Mouse (Mus musculus) CH12.LX (cell line): ENCODE measurements around the gene Vmo1. TPM values are rescaled to one million over a fixed set of nuclear protein-coding genes. Genes with fewer than 3 reads are reported as not detected.

Source experiments
- DNase-seq: peaks from one replicate; pipeline ENCODE4 v3.0.0-alpha.2; 2013; ENCODE audit errors: extremely low read depth
- H3K27ac ChIP-seq: 2 replicates; pipeline ENCODE4 v1.5.1; 2012; ENCODE audit warnings: low read depth, mild to moderate bottlenecking, control low read depth, moderate library complexity; ENCODE audit not compliant: insufficient read depth
- H3K27me3 ChIP-seq: replicated peaks from 2 replicates; pipeline ENCODE3; 2012; ENCODE audit warnings: inconsistent platforms
- H3K36me3 ChIP-seq, 2 experiments: replicated peaks in 1 of 2; 2 replicates each; pipeline versions ENCODE3 to v1.6.1; 2012; ENCODE audit warnings: inconsistent platforms in 1 of 2, low read length in 1 of 2, mild to moderate bottlenecking in 1 of 2, mixed read lengths in 1 of 2, moderate library complexity in 1 of 2; ENCODE audit not compliant: control insufficient read depth in 1 of 2, insufficient read depth in 1 of 2
- H3K4me1 ChIP-seq, 2 experiments: 2 replicates each; pipeline ENCODE4 v1.6.1; 2012; ENCODE audit warnings: inconsistent platforms in 1 of 2, moderate library complexity in 1 of 2; ENCODE audit not compliant: insufficient read depth in 2 of 2, control insufficient read depth in 1 of 2
- H3K4me2 ChIP-seq: 2 replicates; pipeline ENCODE4 v1.6.1; 2012; ENCODE audit warnings: low read depth, mild to moderate bottlenecking, control low read depth; ENCODE audit not compliant: poor library complexity, insufficient read depth, severe bottlenecking
- H3K4me3 ChIP-seq, 3 experiments: fragments of 150-350 bp in 1 of 3; sonication (generic) in 1 of 3; replicated peaks in 1 of 3; 2 replicates each; pipeline versions ENCODE3 to v1.5.1; 2011 to 2012; ENCODE audit warnings: low read depth in 2 of 3, low read length in 2 of 3, mild to moderate bottlenecking in 2 of 3, moderate library complexity in 2 of 3, control low read depth in 1 of 3, improper control_type of control experiment in 1 of 3, inconsistent platforms in 1 of 3, mixed read lengths in 1 of 3; ENCODE audit not compliant: poor library complexity in 1 of 3
- H3K79me2 ChIP-seq: replicated peaks from 2 replicates; pipeline ENCODE4 v1.6.1; 2012; ENCODE audit warnings: mild to moderate bottlenecking, moderate library complexity; ENCODE audit not compliant: control insufficient read depth, poor library complexity, insufficient read depth, severe bottlenecking; ENCODE audit errors: extremely low read depth
- H3K9ac ChIP-seq: 2 replicates; pipeline ENCODE4 v1.6.1; 2012; ENCODE audit warnings: low read depth, mild to moderate bottlenecking, control low read depth, moderate library complexity; ENCODE audit not compliant: insufficient read depth
- H3K9me3 ChIP-seq: replicated peaks from 2 replicates; pipeline ENCODE3; 2012; ENCODE audit warnings: low read length, inconsistent platforms, mixed read lengths
- BHLHE40 ChIP-seq: IDR thresholded peaks from 2 replicates; pipeline ENCODE4 v1.6.1; 2011; ENCODE audit warnings: mild to moderate bottlenecking, low read depth, low read length, improper control_type of control experiment
- CHD1 ChIP-seq: IDR thresholded peaks from 2 replicates; pipeline ENCODE4 v1.6.1; 2012; ENCODE audit warnings: low read depth, low read length, improper control_type of control experiment, inconsistent platforms
- CTCF ChIP-seq, 2 experiments: IDR thresholded peaks in 1 of 2; conservative IDR thresholded peaks in 1 of 2; 2 replicates each; pipeline ENCODE4 v1.5.1; 2011 to 2012; ENCODE audit warnings: low read depth in 2 of 2, low read length in 2 of 2, improper control_type of control experiment in 1 of 2, inconsistent platforms in 1 of 2, mild to moderate bottlenecking in 1 of 2, moderate library complexity in 1 of 2
- ELF1 ChIP-seq: IDR thresholded peaks from 2 replicates; pipeline ENCODE4 v1.6.1; 2014; ENCODE audit warnings: low read depth, mild to moderate bottlenecking, inconsistent platforms, low read length, improper control_type of control experiment
- EP300 ChIP-seq: IDR thresholded peaks from 2 replicates; pipeline ENCODE4 v1.6.1; 2011; ENCODE audit warnings: low read length, improper control_type of control experiment
- HCFC1 ChIP-seq: IDR thresholded peaks from 2 replicates; pipeline ENCODE4 v1.6.1; 2012; ENCODE audit warnings: low read depth, mild to moderate bottlenecking, inconsistent platforms, low read length, improper control_type of control experiment
- MAX ChIP-seq: IDR thresholded peaks from 2 replicates; pipeline ENCODE4 v1.6.1; 2011; ENCODE audit warnings: low read length, improper control_type of control experiment
- MAZ ChIP-seq: IDR thresholded peaks from 2 replicates; pipeline ENCODE4 v1.6.1; 2012; ENCODE audit warnings: low read depth, mild to moderate bottlenecking, inconsistent platforms, low read length, improper control_type of control experiment, moderate library complexity
- MXI1 ChIP-seq: IDR thresholded peaks from 2 replicates; pipeline ENCODE4 v1.6.1; 2011; ENCODE audit warnings: mild to moderate bottlenecking, low read depth, low read length, improper control_type of control experiment
- MYC ChIP-seq: IDR thresholded peaks from 2 replicates; pipeline ENCODE4 v1.6.1; 2011; ENCODE audit warnings: low read depth, mild to moderate bottlenecking, improper control_type of control experiment, low read length
- NELFE ChIP-seq: IDR thresholded peaks from 2 replicates; pipeline ENCODE4 v1.6.1; 2011; ENCODE audit warnings: low read depth, low read length, improper control_type of control experiment
- PAX5 ChIP-seq: IDR thresholded peaks from 2 replicates; pipeline ENCODE4 v1.6.1; 2012; ENCODE audit warnings: low read length, inconsistent platforms, mixed read lengths
- POLR2A ChIP-seq: IDR thresholded peaks from 2 replicates; pipeline ENCODE4 v1.6.1; 2011; ENCODE audit warnings: low read depth, mild to moderate bottlenecking, improper control_type of control experiment, low read length
- RAD21 ChIP-seq: IDR thresholded peaks from 2 replicates; pipeline ENCODE4 v1.6.1; 2011; ENCODE audit warnings: low read depth, mild to moderate bottlenecking, low read length, improper control_type of control experiment, moderate library complexity
- SIN3A ChIP-seq: IDR thresholded peaks from 2 replicates; pipeline ENCODE4 v1.6.1; 2012; ENCODE audit warnings: low read length, improper control_type of control experiment, inconsistent platforms
- TCF12 ChIP-seq: IDR thresholded peaks from 2 replicates; pipeline ENCODE4 v1.6.1; 2014; ENCODE audit warnings: low read depth, mild to moderate bottlenecking, inconsistent platforms, low read length, improper control_type of control experiment
- UBTF ChIP-seq: IDR thresholded peaks from 2 replicates; pipeline ENCODE4 v1.6.1; 2012; ENCODE audit warnings: low read depth, mild to moderate bottlenecking, inconsistent platforms, low read length, improper control_type of control experiment, moderate library complexity
- USF2 ChIP-seq: conservative IDR thresholded peaks from 2 replicates; pipeline ENCODE4 v1.6.1; 2011; ENCODE audit warnings: low read depth, low read length, improper control_type of control experiment
- dilution Hi-C: fragments of 300-500 bp; cut with MboI; formaldehyde crosslinking; loops from 2 replicates; pipeline ENCODE4 v1.14.3; 2020; ENCODE audit warnings: low sequenced_read_pairs; ENCODE audit not compliant: extremely low pct_unique_long_range_greater_than_20kb, extremely low pct_ligation_motif_present
- in situ Hi-C: fragments of 300-500 bp; cut with MboI; formaldehyde crosslinking; loops from 3 replicates; pipeline ENCODE4 v1.14.3; 2019; ENCODE audit warnings: low sequenced_read_pairs, low pct_ligation_motif_present, low pct_unique_long_range_greater_than_20kb, mixed read lengths
- polyA plus RNA-seq: library from polyadenylated mRNA; unstranded; fragments of >175 nt; gene quantifications from 2 replicates; pipeline ENCODE4 v1.2.1, GENCODE M21; 2012; ENCODE audit warnings: low read depth; ENCODE audit not compliant: insufficient read length
- total RNA-seq, 2 experiments: library from RNA; depleted of rRNA; stranded (reverse); fragments of 300-350 nt in 1 of 2; fragments of >200 nt in 1 of 2; gene quantifications; 2 replicates each; pipeline ENCODE4 v1.2.3; 2012 to 2014

The Vmo1 gene
- total RNA-seq (2012; rRNA removed) (0.21 TPM in 1 of 2 replicates, not detected in the other), total RNA-seq (2014; rRNA removed) (0.70 TPM in 1 of 2 replicates, not detected in the other), polyA plus RNA-seq (0.36 and 0.63 TPM in 2 replicates)

DNA sequence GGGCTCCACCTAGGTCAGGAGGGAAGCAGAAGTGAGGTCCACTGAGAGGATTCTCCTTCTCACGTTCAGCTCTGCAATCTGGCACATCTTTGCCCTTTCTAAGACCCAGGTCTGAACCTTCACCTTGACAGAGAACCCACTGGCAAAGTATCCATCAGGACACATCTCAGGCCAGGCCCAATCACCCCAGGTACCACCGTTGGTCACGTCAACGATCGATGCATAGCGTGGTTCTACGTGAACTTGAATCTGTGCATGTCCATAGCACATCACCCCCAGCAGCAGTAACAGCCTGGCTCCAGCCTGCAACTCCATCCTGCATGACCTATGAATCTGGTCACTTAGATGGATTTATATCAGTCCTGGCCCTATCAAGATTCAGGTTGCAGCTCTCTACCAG lies at the start of gene Vmo1:
Gene Vmo1 (minus strand): TSS at position 329 of the 400 bp plus-strand sequence.
- no peaks in the 10 kb centered on the region for H3K79me2 ChIP-seq
- dilution Hi-C loops, result no loop called here
- H3K27ac ChIP-seq, result peak within 1 kb of the TSS; percentile 79

DNA sequence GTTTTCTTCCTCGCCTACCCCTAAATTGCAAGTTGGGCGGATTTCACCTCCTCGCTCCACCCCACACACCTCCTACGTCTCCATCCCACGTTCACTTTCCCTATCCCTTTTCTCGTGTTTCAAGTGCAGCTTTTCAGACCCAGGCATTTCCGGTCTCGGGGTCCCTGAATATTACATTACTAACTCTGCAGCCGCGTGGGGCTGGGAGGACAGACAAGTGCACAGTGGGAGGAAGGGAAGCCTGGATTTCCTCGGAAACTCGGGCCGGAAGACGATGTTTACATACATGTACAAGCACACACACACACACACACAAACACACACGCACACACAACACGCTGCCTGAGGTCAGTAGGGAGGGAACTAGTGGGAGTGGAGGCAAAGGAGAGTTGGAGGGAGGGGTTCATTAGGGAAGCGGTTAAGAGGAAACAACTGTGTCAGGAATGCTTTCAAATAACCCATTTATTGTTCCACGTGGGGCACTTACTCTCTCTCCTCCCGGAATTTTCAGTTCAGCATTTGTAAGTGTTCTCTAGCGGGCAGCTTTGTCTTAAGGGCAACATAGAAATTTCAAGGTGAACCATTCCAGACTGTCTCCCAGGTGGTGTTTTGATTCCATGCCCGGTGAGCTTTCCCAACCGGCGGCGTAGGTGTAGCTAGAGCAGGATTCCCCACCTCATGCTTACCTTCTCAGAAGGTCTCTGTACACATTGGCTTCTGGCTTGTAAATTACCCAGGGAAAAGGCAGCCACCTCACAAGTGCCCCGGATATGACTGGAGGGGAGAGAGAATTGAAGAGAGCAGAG lies 49.3 kb upstream of the Vmo1 start:
- Histone ChIP-seq H3K9me3 (no peaks in the 10 kb centered on the region), H3K4me2 (peak overlapping the region; percentile 75), H3K36me3 (peaks cover 3 to 36% of the 10 kb centered on the region in 2 experiments), H3K27me3 (no peaks in the 10 kb centered on the region), H3K9ac (peak overlapping the region; percentile 78), H3K27ac (no peak overlapping the region), H3K4me3 (peak overlapping the region; percentile 82 to 97 (median 91)), H3K4me1 (peaks cover 8 to 56% of the 10 kb centered on the region in 2 experiments; a peak in 3 of 4 replicates), H3K79me2 (peaks cover 17% of the 10 kb centered on the region)
- dilution Hi-C loops, result no loop called here
- DNase-seq, result peak; percentile 37
- TF ChIP-seq BHLHE40, result peak; percentile 38
- no peak for TF ChIP-seq MAZ
- 0 out of 2 replicates have a peak, but pooled peaks have one; percentile 36 for TF ChIP-seq EP300
- TF ChIP-seq SIN3A, result peak; percentile 83
- no peak for TF ChIP-seq TCF12
- no peak for TF ChIP-seq RAD21
- TF ChIP-seq MAX, result peak; percentile 35
- peak; percentile 54 for TF ChIP-seq ELF1
- TF ChIP-seq UBTF, result 0 out of 2 replicates have a peak, but pooled peaks have one; percentile 40
- TF ChIP-seq POLR2A, result no peak
- 0 out of 2 replicates have a peak, but pooled peaks have one; percentile 21 for TF ChIP-seq CHD1
- peak; percentile 95 for TF ChIP-seq MXI1
- 0 out of 2 replicates have a peak, but pooled peaks have one; percentile 27 for TF ChIP-seq MYC
- in situ Hi-C loops, result loop anchor here (5.0 kb wide), 1 partner anchor 36 kb away; the partner anchor contains the start of gene Psmb6

More for the DNA sequence above, at the start of gene Vmo1:
- no peak for DNase-seq
- no peak for TF ChIP-seq HCFC1
- TF ChIP-seq PAX5, result no peak
- TF ChIP-seq UBTF, result no peak
- no peak for TF ChIP-seq NELFE
- TF ChIP-seq MYC, result no peak
- 0 out of 4 replicates have a peak, but pooled peaks of 1 of the 2 experiments have one; percentile 19 for TF ChIP-seq CTCF (conservative IDR thresholded peaks at IDR 0.05 in 1 of 2, IDR thresholded peaks at IDR 0.05 in 1 of 2; ENCODE audit: low read depth in 2 of 2, low read length in 2 of 2)
- TF ChIP-seq USF2, result no peak
- Histone ChIP-seq H3K27me3 (no peaks in the 10 kb centered on the region), H3K9ac (peak within 1 kb of the TSS; percentile 56), H3K36me3 (no peaks in the 10 kb centered on the region), H3K4me1 (peaks cover 20 to 57% of the 10 kb centered on the region in 2 experiments), H3K4me2 (peak within 1 kb of the TSS; percentile 70), H3K4me3 (peak within 1 kb of the TSS in 2 of 3 experiments; percentile 4 to 22), H3K9me3 (no peaks in the 10 kb centered on the region)
- in situ Hi-C loops, result no loop called here
